Mouse (Mus musculus) spleen, adult 2 months (tissue): ENCODE measurements around the gene Ermard.

Experiments
- CTCF ChIP-seq: fragments of 200-500 bp; IDR thresholded peaks from 2 replicates; pipeline ENCODE4 v1.5.1; 2011; ENCODE audit warnings: mild to moderate bottlenecking, inconsistent platforms; ENCODE audit not compliant: insufficient read depth, insufficient read length, insufficient replicate concordance; ENCODE audit errors: extremely low read depth
- POLR2A ChIP-seq: fragments of 200-500 bp; IDR thresholded peaks from 2 replicates; pipeline ENCODE4 v1.6.1; 2011; ENCODE audit warnings: low read depth, low read length, inconsistent platforms

DNA sequence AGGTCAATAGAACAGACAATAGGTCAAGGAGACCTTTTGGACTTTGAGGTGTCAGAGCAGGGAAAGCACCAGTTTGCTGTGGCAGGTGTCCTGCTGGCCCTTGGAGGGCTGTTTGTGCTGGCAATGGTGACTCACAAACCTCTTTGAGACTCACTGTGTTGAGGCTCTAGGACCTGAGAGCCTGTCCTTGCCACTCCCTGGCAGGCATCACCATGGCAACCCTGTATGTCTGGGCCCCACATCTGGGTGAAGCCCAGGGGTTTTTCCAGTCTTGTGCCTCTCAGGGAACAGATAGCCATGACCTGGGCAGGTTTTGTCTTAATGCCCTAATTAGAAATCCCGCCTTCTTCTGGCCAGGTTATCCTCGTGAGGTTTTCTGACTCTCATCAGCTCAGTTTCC lies 47.2 kb downstream of the Ermard start:
- no peak for TF ChIP-seq POLR2A
- TF ChIP-seq CTCF, result no peak
